Mouse (Mus musculus): ENCODE measurements at regions not wholly inside any gene's neighbourhood (a gene's known extent, or its start where the extent isn't known, plus 50 kb on each side); places are given as distances from the start of the nearest gene placed in this dataset.
"Not testable (repeated sequence)": the region's sequence is repeated elsewhere in the genome, so short reads cannot be mapped to it uniquely, and the experiment has no call there.

GRCm38 (mm10) chr6:6496789-6497188 lies 81.7 kb downstream of the Sem1 start:
- Histone ChIP-seq H3K4me1 (no peaks in the 10 kb centered on the region), H3K36me3 (no peaks in the 10 kb centered on the region), H3K27me3 (ENCODE audit: low read depth, poor library complexity, severe bottlenecking) (no peaks in the 10 kb centered on the region), H3K9me3 (replicated peaks) (no peaks in the 10 kb centered on the region), H3K27ac (no peak overlapping the region), H3K4me3 (no peak overlapping the region)
- DNase-seq (ENCODE audit: low spot score), result no peak
- WGBS, result 82% methylated on average over 1 of the region's 1 CpGs

- WGBS, result 96% methylated on average over 4 of the region's 4 CpGs
- no peak for DNase-seq (ENCODE audit: low spot score)
- Histone ChIP-seq H3K27ac (no peak overlapping the region), H3K9me3 (replicated peaks) (no peaks in the 10 kb centered on the region), H3K27me3 (ENCODE audit: low read depth, poor library complexity, severe bottlenecking) (no peaks in the 10 kb centered on the region), H3K36me3 (no peaks in the 10 kb centered on the region), H3K4me3 (no peak overlapping the region), H3K4me1 (no peaks in the 10 kb centered on the region)
Measured at GRCm38 (mm10) chr6:6496336-6496735, 82.1 kb downstream of the Sem1 start.

DNA sequence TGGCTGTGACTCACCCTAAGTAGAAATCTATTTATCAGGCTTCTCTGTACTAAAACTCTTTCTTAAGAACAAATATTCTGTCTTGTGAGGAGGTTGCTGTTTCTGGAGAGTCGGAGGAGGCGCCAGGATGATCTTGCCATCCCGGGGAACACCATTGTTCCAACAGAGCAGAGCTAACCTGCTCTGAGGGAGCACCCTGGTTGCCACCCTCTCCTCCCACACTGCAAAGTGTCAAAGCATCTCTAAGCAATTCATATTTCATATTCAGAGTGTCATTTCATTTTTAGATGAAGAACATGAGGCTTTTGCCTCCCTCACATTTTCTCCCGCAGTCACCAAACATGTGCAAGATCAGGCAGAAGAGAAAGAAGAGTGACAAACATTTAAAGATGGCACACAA lies 90.3 kb downstream of the Sem1 start:
- peaks cover 40% of the 10 kb centered on the region; the same call in 1 of the 2 replicates for H3K27me3 ChIP-seq (ENCODE audit: low read depth, poor library complexity, severe bottlenecking)
- no peak overlapping the region for H3K27ac ChIP-seq
- DNase-seq (ENCODE audit: low spot score), result no peak
- H3K9me3 ChIP-seq (replicated peaks), result no peaks in the 10 kb centered on the region
- H3K4me1 ChIP-seq, result no peaks in the 10 kb centered on the region
- H3K4me3 ChIP-seq, result no peak overlapping the region
- H3K36me3 ChIP-seq, result no peaks in the 10 kb centered on the region
- 91% methylated on average over 4 of the region's 4 CpGs for WGBS

DNA sequence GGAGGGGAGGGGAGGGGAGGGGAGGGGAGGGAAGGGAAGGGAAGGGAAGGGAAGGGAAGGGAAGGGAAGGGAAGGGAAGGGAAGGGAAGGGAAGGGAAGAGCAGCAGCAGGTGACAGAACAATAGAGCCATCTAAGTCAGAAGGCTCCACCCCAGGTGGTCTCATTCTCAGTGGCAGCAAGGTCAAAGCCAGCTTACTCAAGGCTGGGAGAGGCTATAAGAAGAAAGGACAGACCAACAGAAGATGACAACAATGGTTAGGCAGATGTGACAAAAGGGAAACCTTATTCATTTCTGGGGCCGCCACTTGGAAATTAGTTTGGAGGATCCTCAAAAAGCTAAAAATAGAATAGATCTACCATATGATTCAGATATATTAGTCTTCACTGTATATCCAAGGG lies 96.9 kb downstream of the Sem1 start:
- H3K27me3 ChIP-seq (ENCODE audit: low read depth, poor library complexity, severe bottlenecking), result peaks cover 22% of the 10 kb centered on the region; the same call in 1 of the 2 replicates
- not testable (repeated sequence) for H3K4me3 ChIP-seq; H3K4me1 ChIP-seq; H3K9me3 ChIP-seq (replicated peaks); H3K27ac ChIP-seq; H3K36me3 ChIP-seq; DNase-seq (ENCODE audit: low spot score)
- 88% methylated on average over 1 of the region's 1 CpGs for WGBS

DNA sequence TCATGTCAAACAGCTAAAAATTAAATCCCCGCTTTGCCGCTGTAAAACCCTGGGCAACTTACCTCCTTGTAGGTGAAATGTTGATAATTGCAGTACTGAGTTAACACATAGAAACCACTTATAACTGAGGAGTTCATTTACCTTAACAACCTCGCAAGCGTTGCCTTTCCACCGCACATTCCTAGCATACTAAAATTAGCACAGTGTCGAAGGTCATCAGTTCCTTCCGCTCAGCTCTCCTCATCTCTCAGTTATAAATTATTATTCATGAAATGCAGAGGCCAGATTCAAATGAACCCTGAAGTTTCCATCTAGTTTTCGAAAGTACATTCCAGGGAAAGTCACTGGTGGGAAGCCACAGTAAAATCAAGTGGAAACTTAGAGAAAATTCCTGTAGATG lies 108.1 kb downstream of the Sem1 start:
- Histone ChIP-seq H3K27ac (no peak overlapping the region), H3K4me3 (no peak overlapping the region), H3K27me3 (ENCODE audit: low read depth, poor library complexity, severe bottlenecking) (0 out of 2 replicates have a peak, but pooled peaks cover 4% of the 10 kb centered on the region), H3K4me1 (peaks cover 31% of the 10 kb centered on the region), H3K9me3 (replicated peaks) (no peaks in the 10 kb centered on the region), H3K36me3 (no peaks in the 10 kb centered on the region)
- 58% methylated on average over 8 of the region's 8 CpGs for WGBS
- DNase-seq (ENCODE audit: low spot score), result no peak

DNA sequence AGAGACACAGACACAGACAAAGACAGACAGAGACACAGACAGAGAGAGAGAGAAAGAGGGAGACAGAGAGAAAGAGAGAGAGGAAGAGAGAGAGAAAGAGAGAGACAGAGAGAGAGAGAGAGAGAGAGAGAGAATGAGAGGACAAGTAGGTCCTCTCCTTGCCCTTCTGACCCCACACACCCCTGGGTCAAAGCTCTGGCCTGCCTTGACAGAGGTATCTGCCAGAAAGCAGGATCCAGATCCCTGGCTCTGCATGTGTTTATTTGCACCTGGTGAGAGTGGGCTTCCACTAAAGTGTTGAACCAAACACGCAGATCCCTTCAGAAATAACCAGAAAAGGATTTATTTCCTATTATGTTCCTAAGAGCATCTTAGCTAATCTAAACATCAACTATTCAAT lies 110.9 kb downstream of the Sem1 start:
- no peaks in the 10 kb centered on the region for H3K36me3 ChIP-seq
- no peaks in the 10 kb centered on the region for H3K9me3 ChIP-seq (replicated peaks)
- 0 out of 2 replicates have a peak overlapping the region, but pooled peaks have one; percentile 39 for H3K27ac ChIP-seq
- H3K27me3 ChIP-seq (ENCODE audit: low read depth, poor library complexity, severe bottlenecking), result no peaks in the 10 kb centered on the region
- 14% methylated on average over 1 of the region's 1 CpGs for WGBS
- H3K4me1 ChIP-seq, result peaks cover 54% of the 10 kb centered on the region
- no peak for DNase-seq (ENCODE audit: low spot score)
- no peak overlapping the region for H3K4me3 ChIP-seq

DNA sequence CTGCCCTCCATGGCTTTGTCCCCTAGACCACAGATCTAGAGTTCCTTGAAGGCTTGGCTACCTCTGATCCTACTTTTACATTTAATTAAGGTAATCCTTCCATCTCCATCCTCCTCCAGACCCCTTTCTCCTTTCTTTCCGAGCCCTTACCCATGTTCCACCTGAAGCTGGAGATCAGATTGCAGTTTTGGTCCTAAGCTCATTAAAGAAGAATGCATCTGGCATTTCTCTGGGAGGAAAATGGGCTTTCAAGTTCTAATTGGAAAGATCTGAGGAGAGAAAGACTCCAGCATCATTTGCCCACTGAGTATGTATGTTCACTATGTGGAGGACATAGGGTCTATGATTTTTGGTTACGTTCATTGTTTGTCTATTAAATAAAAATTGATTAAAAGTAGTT lies 112.2 kb downstream of the Sem1 start:
- H3K27me3 ChIP-seq (ENCODE audit: low read depth, poor library complexity, severe bottlenecking), result no peaks in the 10 kb centered on the region
- no peak for DNase-seq (ENCODE audit: low spot score)
- H3K36me3 ChIP-seq, result no peaks in the 10 kb centered on the region
- no peak overlapping the region for H3K4me3 ChIP-seq
- H3K9me3 ChIP-seq (replicated peaks), result no peaks in the 10 kb centered on the region
- WGBS, result 24% methylated on average over 2 of the region's 2 CpGs
- H3K27ac ChIP-seq, result no peak overlapping the region
- H3K4me1 ChIP-seq, result peaks cover 54% of the 10 kb centered on the region

- no peaks in the 10 kb centered on the region for H3K9me3 ChIP-seq (replicated peaks)
- peak overlapping the region; percentile 72 for H3K27ac ChIP-seq
- 13% methylated on average over 7 of the region's 7 CpGs for WGBS
- H3K4me1 ChIP-seq, result peaks cover 56% of the 10 kb centered on the region
- DNase-seq (ENCODE audit: low spot score), result peak; percentile 46
- no peak overlapping the region for H3K4me3 ChIP-seq
- no peaks in the 10 kb centered on the region for H3K36me3 ChIP-seq
- no peaks in the 10 kb centered on the region for H3K27me3 ChIP-seq (ENCODE audit: low read depth, poor library complexity, severe bottlenecking)
Measured at GRCm38 (mm10) chr6:6463807-6464470, 114.5 kb downstream of the Sem1 start.

DNA sequence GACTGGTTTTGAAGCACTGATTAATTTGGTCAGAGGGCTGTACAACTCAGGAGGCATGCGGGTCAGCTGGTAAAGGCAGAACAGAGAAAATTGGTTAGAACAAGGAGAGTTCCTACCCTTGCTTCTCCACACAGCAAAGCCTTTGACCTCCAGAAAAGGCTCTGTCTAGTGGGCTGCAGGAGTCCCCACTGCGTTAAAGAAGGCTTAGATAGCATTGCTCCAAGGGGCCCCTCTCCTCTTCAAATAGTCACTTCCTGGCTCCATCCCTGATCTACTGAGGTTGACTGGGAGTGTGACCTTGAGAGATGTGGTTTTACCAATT lies 118.6 kb downstream of the Sem1 start:
- no peaks in the 10 kb centered on the region for H3K27me3 ChIP-seq (ENCODE audit: low read depth, poor library complexity, severe bottlenecking)
- no peaks in the 10 kb centered on the region for H3K36me3 ChIP-seq
- H3K4me1 ChIP-seq, result peaks cover 43% of the 10 kb centered on the region
- no peak overlapping the region for H3K27ac ChIP-seq
- H3K4me3 ChIP-seq, result no peak overlapping the region
- no peaks in the 10 kb centered on the region for H3K9me3 ChIP-seq (replicated peaks)
- DNase-seq (ENCODE audit: low spot score), result peak; percentile 32
- WGBS, result 14% methylated on average over 2 of the region's 2 CpGs

GRCm38 (mm10) chr6:6459006-6459917 lies 119.2 kb downstream of the Sem1 start:
- DNase-seq (ENCODE audit: low spot score), result peak; percentile 31
- Histone ChIP-seq H3K4me3 (no peak overlapping the region), H3K27me3 (ENCODE audit: low read depth, poor library complexity, severe bottlenecking) (no peaks in the 10 kb centered on the region), H3K36me3 (no peaks in the 10 kb centered on the region), H3K27ac (no peak overlapping the region), H3K4me1 (peaks cover 37% of the 10 kb centered on the region), H3K9me3 (replicated peaks) (no peaks in the 10 kb centered on the region)
- 18% methylated on average over 14 of the region's 14 CpGs for WGBS

DNA sequence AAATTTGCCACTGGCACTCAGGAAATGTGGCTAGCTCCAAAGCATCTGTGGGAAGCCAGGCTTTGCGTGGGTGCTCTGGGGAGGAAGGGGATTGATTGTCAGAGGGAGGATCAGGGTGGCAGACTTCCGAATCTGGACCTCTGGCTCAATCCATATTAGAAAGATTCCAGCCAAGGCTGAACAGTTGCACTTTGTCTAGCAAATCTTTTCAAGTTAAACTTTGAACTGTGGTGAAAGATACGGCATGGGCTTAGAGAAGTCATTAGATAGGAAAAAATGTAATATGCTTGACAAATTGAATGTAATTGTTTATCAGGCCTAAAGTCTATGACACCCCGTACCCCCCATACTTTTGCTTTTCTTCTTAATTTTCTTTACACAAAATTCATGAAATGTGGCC lies 120.7 kb downstream of the Sem1 start:
- Histone ChIP-seq H3K9me3 (replicated peaks) (no peaks in the 10 kb centered on the region), H3K36me3 (no peaks in the 10 kb centered on the region), H3K4me3 (no peak overlapping the region), H3K27ac (no peak overlapping the region), H3K27me3 (ENCODE audit: low read depth, poor library complexity, severe bottlenecking) (no peaks in the 10 kb centered on the region), H3K4me1 (peaks cover 25% of the 10 kb centered on the region)
- DNase-seq (ENCODE audit: low spot score), result no peak
- WGBS, result 69% methylated on average over 4 of the region's 4 CpGs

- no peaks in the 10 kb centered on the region for H3K27me3 ChIP-seq (ENCODE audit: low read depth, poor library complexity, severe bottlenecking)
- H3K4me1 ChIP-seq, result peaks cover 25% of the 10 kb centered on the region
- H3K27ac ChIP-seq, result no peak overlapping the region
- WGBS, result 94% methylated on average over 5 of the region's 5 CpGs
- H3K36me3 ChIP-seq, result no peaks in the 10 kb centered on the region
- H3K4me3 ChIP-seq, result no peak overlapping the region
- no peaks in the 10 kb centered on the region for H3K9me3 ChIP-seq (replicated peaks)
- no peak for DNase-seq (ENCODE audit: low spot score)
Measured at GRCm38 (mm10) chr6:6457001-6457400, 121.5 kb downstream of the Sem1 start.

GRCm38 (mm10) chr6:6455566-6455965 lies 122.9 kb downstream of the Sem1 start:
- no peaks in the 10 kb centered on the region for H3K27me3 ChIP-seq (ENCODE audit: low read depth, poor library complexity, severe bottlenecking)
- H3K9me3 ChIP-seq (replicated peaks), result no peaks in the 10 kb centered on the region
- no peak overlapping the region for H3K27ac ChIP-seq
- H3K4me1 ChIP-seq, result peaks cover 25% of the 10 kb centered on the region
- no peak for DNase-seq (ENCODE audit: low spot score)
- no peaks in the 10 kb centered on the region for H3K36me3 ChIP-seq
- 92% methylated on average over 5 of the region's 5 CpGs for WGBS
- H3K4me3 ChIP-seq, result no peak overlapping the region
